Comparison of ENCODE assay signal across 29 mouse cellular contexts in the genomic region with DNA sequence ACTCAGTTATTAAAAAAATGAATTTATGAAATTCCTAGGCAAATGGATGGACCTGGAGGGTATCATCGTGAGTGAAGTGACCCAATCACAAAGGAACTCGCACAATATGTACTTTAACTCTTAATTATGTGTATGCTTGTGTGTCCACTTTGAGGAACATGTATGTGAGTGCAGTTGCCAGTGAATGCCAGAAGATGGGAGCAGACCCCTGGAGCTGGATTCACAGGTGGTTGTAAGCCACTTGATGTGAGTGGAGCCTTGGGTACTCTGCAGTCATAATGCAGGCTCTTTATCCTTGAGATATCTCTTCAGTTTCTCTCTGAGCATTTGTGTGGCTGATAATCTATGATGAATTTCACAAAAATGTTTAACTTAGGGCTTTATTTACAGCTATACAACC.
DNase-seq lines count a peak whose midpoint lies in the region; ATAC-seq and TF ChIP-seq lines count a peak whose summit lies in the region.
"Had no signal": no experiment of that assay in that cellular context is flagged by ENCODE, and none has a peak within 500 bp of the region (broad histone marks: within the 10 kb centered on the region; RNA-seq: fewer than 3 reads in every experiment).

No protein-coding gene starts in this region.

- H3K36me3 ChIP-seq in intestine, postnatal 0 days (ENCODE audit: control insufficient read depth, insufficient read depth), result no peaks in the 10 kb centered on the region
- no peaks in the 10 kb centered on the region for H3K36me3 ChIP-seq in intestine, embryonic 16.5 days (ENCODE audit: control insufficient read depth, insufficient read depth, low read length)
- H3K36me3 ChIP-seq in limb, embryonic 10.5 days, result no peaks in the 10 kb centered on the region
- H3K36me3 ChIP-seq: embryonic facial prominence, embryonic 10.5 days; forebrain, embryonic 10.5 days; liver, embryonic 13.5 days; lung, embryonic 15.5 days; midbrain, embryonic 10.5 days; neural tube, embryonic 13.5 days had no signal

- no peak overlapping the region for H3K4me3 ChIP-seq in intestine, postnatal 0 days (ENCODE audit: low read depth, low read length)
- H3K4me3 ChIP-seq in intestine, embryonic 16.5 days (ENCODE audit: low read length), result no peak overlapping the region
- no peak overlapping the region for H3K4me3 ChIP-seq in layer of hippocampus, adult 2 months
- no peak overlapping the region for H3K4me3 ChIP-seq in limb, embryonic 10.5 days
- H3K4me3 ChIP-seq: embryonic facial prominence, embryonic 10.5 days; forebrain, embryonic 10.5 days; liver, embryonic 13.5 days; lung, embryonic 15.5 days; midbrain, embryonic 10.5 days; myocyte; neural tube, embryonic 13.5 days had no signal

- H3K27ac ChIP-seq in intestine, postnatal 0 days (ENCODE audit: low read depth, low read length), result no peak overlapping the region
- no peak overlapping the region for H3K27ac ChIP-seq in intestine, embryonic 16.5 days (ENCODE audit: low read length)
- H3K27ac ChIP-seq in layer of hippocampus, adult 2 months, result no peak overlapping the region
- H3K27ac ChIP-seq in limb, embryonic 10.5 days, result no peak overlapping the region
- H3K27ac ChIP-seq: embryonic facial prominence, embryonic 10.5 days; forebrain, embryonic 10.5 days; liver, embryonic 13.5 days; lung, embryonic 15.5 days; macrophage; midbrain, embryonic 10.5 days; neural tube, embryonic 13.5 days had no signal

- no peak overlapping the region for H3K4me2 ChIP-seq in intestine, postnatal 0 days (replicated peaks; ENCODE audit: low read depth)
- no peak overlapping the region for H3K4me2 ChIP-seq in intestine, embryonic 16.5 days (ENCODE audit: low read depth, low read length)
- H3K4me2 ChIP-seq: liver, embryonic 13.5 days; lung, embryonic 15.5 days; neural tube, embryonic 13.5 days had no signal

- DNase-seq in embryo, embryonic 10 days (ENCODE audit: low spot score), result peak; percentile 5
- no peak for DNase-seq in embryo, embryonic 9.5 days (ENCODE audit: extremely low spot score)
- DNase-seq in layer of hippocampus, adult 2 months (ENCODE audit: low spot score in 2 of 2), result no peak
- DNase-seq in layer of hippocampus, postnatal 36 days, result no peak
- peak; percentile 5 for DNase-seq in R1 (ENCODE audit: low read depth, low spot score)
- DNase-seq in limb, embryonic 10.5 days (ENCODE audit: low spot score), result no peak
- DNase-seq: adrenal gland, adult 8-10 months; cerebellum, adult 11-12 months; cerebellum, postnatal 14 days; gastrocnemius, postnatal 14 days; heart, adult 11 months; kidney, adult 18-20 months; liver, embryonic 13.5 days; retina, postnatal 1 day; right cerebral cortex, postnatal 25 days; thymus, postnatal 14 days had no signal

- no peaks in the 10 kb centered on the region for H3K9me3 ChIP-seq in intestine, postnatal 0 days (ENCODE audit: control insufficient read depth)
- H3K9me3 ChIP-seq in intestine, embryonic 16.5 days (ENCODE audit: control insufficient read depth, low read length), result no peaks in the 10 kb centered on the region
- no peaks in the 10 kb centered on the region for H3K9me3 ChIP-seq in limb, embryonic 10.5 days (replicated peaks)
- H3K9me3 ChIP-seq: embryonic facial prominence, embryonic 10.5 days; forebrain, embryonic 10.5 days; liver, embryonic 13.5 days; lung, embryonic 15.5 days; midbrain, embryonic 10.5 days; neural tube, embryonic 13.5 days had no signal

- no peaks in the 10 kb centered on the region for H3K4me1 ChIP-seq in intestine, postnatal 0 days (replicated peaks; ENCODE audit: control insufficient read depth, insufficient read depth, low read length)
- H3K4me1 ChIP-seq in intestine, embryonic 16.5 days (ENCODE audit: control insufficient read depth, insufficient read depth, low read length), result no peaks in the 10 kb centered on the region
- H3K4me1 ChIP-seq in limb, embryonic 10.5 days, result no peaks in the 10 kb centered on the region
- H3K4me1 ChIP-seq: embryonic facial prominence, embryonic 10.5 days; forebrain, embryonic 10.5 days; liver, embryonic 13.5 days; lung, embryonic 15.5 days; midbrain, embryonic 10.5 days had no signal

- H3K27me3 ChIP-seq in intestine, postnatal 0 days (replicated peaks; ENCODE audit: control insufficient read depth, insufficient read depth, low read length), result no peaks in the 10 kb centered on the region
- H3K27me3 ChIP-seq in intestine, embryonic 16.5 days (replicated peaks; ENCODE audit: control insufficient read depth, insufficient read depth, low read length), result no peaks in the 10 kb centered on the region
- H3K27me3 ChIP-seq in limb, embryonic 10.5 days (ENCODE audit: low read depth, poor library complexity, severe bottlenecking), result no peaks in the 10 kb centered on the region
- H3K27me3 ChIP-seq: liver, embryonic 13.5 days; lung, embryonic 15.5 days; neural tube, embryonic 13.5 days had no signal

- 87% methylated on average over 2 of the region's 2 CpGs for WGBS in intestine, postnatal 0 days
- WGBS in intestine, embryonic 16.5 days, result 92% methylated on average over 2 of the region's 2 CpGs
- 90% methylated on average over 2 of the region's 2 CpGs for WGBS in limb, embryonic 10.5 days

- peak; percentile 37 for TF ChIP-seq CTCF in intestine, postnatal 0 days (IDR thresholded peaks at IDR 0.05; ENCODE audit: low read depth)
- TF ChIP-seq CTCF in layer of hippocampus, adult 2 months (conservative IDR thresholded peaks at IDR 0.05), result peak; percentile 12; the same call in 1 of the 2 replicates

- ATAC-seq in intestine, postnatal 0 days, result no peak
- ATAC-seq in intestine, embryonic 16.5 days, result no peak
- ATAC-seq: activated CD4-positive, CD25-positive, alpha-beta regulatory T cell, adult 4 months; forebrain, embryonic 16.5 days; hindbrain, embryonic 16.5 days; midbrain, embryonic 16.5 days had no signal

- no peak overlapping the region for H3K9ac ChIP-seq in intestine, postnatal 0 days (ENCODE audit: low read depth, low read length)
- H3K9ac ChIP-seq in intestine, embryonic 16.5 days (ENCODE audit: low read depth, low read length), result no peak overlapping the region
- H3K9ac ChIP-seq: liver, embryonic 13.5 days; lung, embryonic 15.5 days; neural tube, embryonic 13.5 days had no signal

Comparison
In these comparisons a context has a peak if more than half of its experiments do, and no peak if none do; other contexts are left out.
1. DNase-seq: peak in embryo, embryonic 10 days (single experiment) and R1 (single experiment); none in embryo, embryonic 9.5 days (single experiment), layer of hippocampus, adult 2 months (0 of 2), layer of hippocampus, postnatal 36 days (0 of 2) and limb, embryonic 10.5 days (single experiment).